Mouse (Mus musculus): ENCODE measurements around the gene Olfr983.

The Olfr983 gene

GRCm38 (mm10) chr9:40093495-40093894 lies at the start of gene Olfr983:
Gene Olfr983 (minus strand): TSS chr9:40093595.
- no peak for DNase-seq (ENCODE audit: low spot score)

GRCm38 (mm10) chr9:40141544-40141943 lies 48.1 kb upstream of the Olfr983 start:
- DNase-seq (ENCODE audit: low spot score) = no peak

- DNase-seq (ENCODE audit: low spot score) = no peak
These were observed 46.1 kb upstream of the Olfr983 start for GRCm38 (mm10) chr9:40139484-40139883.

GRCm38 (mm10) chr9:40136987-40137688 lies 43.7 kb upstream of the Olfr983 start:
- DNase-seq (ENCODE audit: low spot score) = no peak

GRCm38 (mm10) chr9:40130556-40130955 lies 37.2 kb upstream of the Olfr983 start:
- DNase-seq (ENCODE audit: low spot score) = no peak

- DNase-seq (ENCODE audit: low spot score) = no peak
These were observed 36.7 kb upstream of the Olfr983 start, which contains the start of gene Olfr985 for GRCm38 (mm10) chr9:40130084-40130483. Gene Olfr985 (minus strand): TSS chr9:40130184.

GRCm38 (mm10) chr9:40117287-40117659 lies 23.9 kb upstream of the Olfr983 start:
- no peak for DNase-seq (ENCODE audit: low spot score)

- no peak for DNase-seq (ENCODE audit: low spot score)
These were observed 23.4 kb upstream of the Olfr983 start for GRCm38 (mm10) chr9:40116645-40117286.

- DNase-seq (ENCODE audit: low spot score) = no peak
These were observed 20.7 kb upstream of the Olfr983 start, which contains the start of gene Olfr984 for GRCm38 (mm10) chr9:40114106-40114505. Gene Olfr984 (minus strand): TSS chr9:40114206.

GRCm38 (mm10) chr9:40094769-40095168 lies 1.4 kb upstream of the Olfr983 start:
- DNase-seq (ENCODE audit: low spot score) = no peak

- no peak for DNase-seq (ENCODE audit: low spot score)
These were observed 19.9 kb downstream of the Olfr983 start, which contains the start of gene Olfr982 for GRCm38 (mm10) chr9:40073529-40073928. Gene Olfr982 (plus strand): TSS chr9:40073829.

GRCm38 (mm10) chr9:40050138-40050537 lies 43.3 kb downstream of the Olfr983 start:
- DNase-seq (ENCODE audit: low spot score) = no peak

Measured in spleen, adult 12 weeks (tissue).